Mouse (Mus musculus) bone marrow, adult 2 months (tissue): ENCODE results near the gene Myom3.

Experiments used
- CTCF ChIP-seq: fragments of 200-500 bp; IDR thresholded peaks from 2 replicates; pipeline ENCODE4 v1.5.1; 2011; ENCODE audit warnings: low read length, control low read depth; ENCODE audit not compliant: control insufficient read depth, insufficient read depth
- POLR2A ChIP-seq: fragments of 200-500 bp; IDR thresholded peaks from 2 replicates; pipeline ENCODE4 v1.6.1; 2011; ENCODE audit warnings: low read depth, mild to moderate bottlenecking, control low read depth, low read length, borderline replicate concordance; ENCODE audit not compliant: control insufficient read depth

DNA sequence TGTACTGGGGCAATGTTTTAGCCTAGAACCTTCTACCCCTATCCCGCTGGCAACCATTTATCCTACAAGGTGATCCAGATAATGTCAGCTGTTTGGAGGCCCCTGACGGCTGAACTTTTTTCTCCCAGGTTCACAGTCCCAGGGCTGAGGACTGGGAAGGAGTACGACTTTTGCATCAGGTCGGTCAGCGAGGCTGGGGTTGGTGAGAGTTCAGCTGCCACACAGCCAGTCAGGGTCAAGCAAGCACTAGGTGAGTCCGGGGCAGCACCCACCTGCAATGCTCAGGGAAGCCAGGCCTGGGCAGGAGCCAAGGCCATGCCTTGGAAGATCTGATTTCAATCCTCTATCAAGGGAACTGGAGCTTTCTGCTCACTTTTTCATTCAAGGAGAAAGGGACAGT, 27.8 kb downstream of the Myom3 start:
- TF ChIP-seq CTCF: no peak
- TF ChIP-seq POLR2A: no peak
